Mouse (Mus musculus) midbrain, embryonic 11.5 days (tissue): ENCODE data around the gene Gm6351. TPM values are rescaled to one million over a fixed set of nuclear protein-coding genes. Genes with fewer than 3 reads are reported as not detected.
"Not testable (repeated sequence)": the region's sequence is repeated elsewhere in the genome, so short reads cannot be mapped to it uniquely, and the experiment has no call there.

Experiments
- ATAC-seq: fragments of 200-750 bp; cut with Nextera tagmentation; 2 replicates; pipeline ENCODE4 v1.8.0; 2017; ENCODE audit warnings: moderate TSS enrichment, moderate library complexity; ENCODE audit not compliant: low FRiP score
- DNase-seq: peaks from one replicate; pipeline ENCODE4 v3.0.0; 2015; ENCODE audit warnings: low spot score; ENCODE audit errors: missing footprints
- H3K27ac ChIP-seq: fragments of 300-500 bp; sonication (generic); 2 replicates; pipeline ENCODE4 v1.5.1; 2014; ENCODE audit warnings: low read depth, low read length
- H3K27me3 ChIP-seq: fragments of 300-500 bp; sonication (generic); 2 replicates; pipeline ENCODE4 v1.6.1; 2014; ENCODE audit warnings: mild to moderate bottlenecking, low read length, moderate library complexity, mixed read lengths; ENCODE audit not compliant: control insufficient read depth, insufficient read depth
- H3K36me3 ChIP-seq: fragments of 300-500 bp; sonication (generic); 2 replicates; pipeline ENCODE4 v1.6.1; 2014; ENCODE audit warnings: mild to moderate bottlenecking, low read length, moderate library complexity, mixed read lengths; ENCODE audit not compliant: control insufficient read depth, insufficient read depth
- H3K4me1 ChIP-seq: fragments of 300-500 bp; sonication (generic); 2 replicates; pipeline ENCODE4 v1.6.1; 2014; ENCODE audit warnings: low read length; ENCODE audit not compliant: control insufficient read depth, insufficient read depth
- H3K4me2 ChIP-seq: fragments of 300-500 bp; sonication (generic); 2 replicates; pipeline ENCODE4 v1.6.1; 2014; ENCODE audit warnings: mild to moderate bottlenecking, moderate library complexity
- H3K4me3 ChIP-seq: fragments of 300-500 bp; sonication (generic); 2 replicates; pipeline ENCODE4 v1.5.1; 2014; ENCODE audit warnings: low read depth, low read length
- H3K9ac ChIP-seq: fragments of 300-500 bp; sonication (generic); 2 replicates; pipeline ENCODE4 v1.6.1; 2014; ENCODE audit warnings: low read length
- H3K9me3 ChIP-seq: fragments of 300-500 bp; sonication (generic); 2 replicates; pipeline ENCODE4 v1.6.1; 2016; ENCODE audit warnings: low read length; ENCODE audit not compliant: control insufficient read depth
- WGBS: fragments of 180-500 bp; shearing (Covaris S2); extraction: QIAGEN DNeasy Blood & Tissue Kit; methylation state at CpG from one replicate; pipeline ENCODE4 v1.1.7; 2014; 5-methylcytosine and 5-hydroxymethylcytosine counted together
- polyA plus RNA-seq: library from polyadenylated mRNA; unstranded; fragments of >200 nt; fragmentation: Nextera tagmentation; extraction: Ambion mirVana; gene quantifications from 2 replicates; pipeline ENCODE4 v1.2.1, GENCODE M21; 2014

The Gm6351 gene
- polyA plus RNA-seq: not detected in 2 replicates

- H3K27ac ChIP-seq, H3K4me2 ChIP-seq, DNase-seq, H3K9ac ChIP-seq, ATAC-seq, H3K4me3 ChIP-seq, H3K4me1 ChIP-seq, H3K9me3 ChIP-seq, H3K27me3 ChIP-seq, H3K36me3 ChIP-seq: not testable (repeated sequence)
- no CpG with 5 or more reads among the region's 3 CpGs for WGBS
Observed at GRCm38 (mm10) chr5:94076085-94076484, at the start of gene Gm6351. Gene Gm6351 (plus strand): TSS chr5:94076385.

- H3K4me2 ChIP-seq, H3K36me3 ChIP-seq, H3K27ac ChIP-seq, ATAC-seq, H3K27me3 ChIP-seq, H3K4me3 ChIP-seq, H3K9me3 ChIP-seq, H3K4me1 ChIP-seq, H3K9ac ChIP-seq, DNase-seq: not testable (repeated sequence)
- WGBS: no CpG with 5 or more reads among the region's 1 CpGs
Observed at GRCm38 (mm10) chr5:94070445-94070844, 5.7 kb upstream of the Gm6351 start, which contains the start of gene BC061212. Gene BC061212 (minus strand): TSS chr5:94070545.

Other genes starting within 250 kb of the Gm6351 start
- not detected in 2 replicates for gene Gm7792, start 232.6 kb upstream of the Gm6351 start, polyA plus RNA-seq
- not detected in 2 replicates for gene Gm16429, start 147.3 kb upstream of the Gm6351 start, polyA plus RNA-seq
- gene BC061212, start 5.8 kb upstream of the Gm6351 start, polyA plus RNA-seq: not detected in 2 replicates
- gene Gm3106, start 141.6 kb downstream of the Gm6351 start, polyA plus RNA-seq: not detected in 2 replicates
- gene A430089I19Rik, start 230.4 kb downstream of the Gm6351 start, polyA plus RNA-seq: not detected in 2 replicates
- gene Gm6502, start 238.1 kb downstream of the Gm6351 start, polyA plus RNA-seq: not detected in 2 replicates